ENCODE assay signal across 13 mouse cellular contexts in the genomic region with DNA sequence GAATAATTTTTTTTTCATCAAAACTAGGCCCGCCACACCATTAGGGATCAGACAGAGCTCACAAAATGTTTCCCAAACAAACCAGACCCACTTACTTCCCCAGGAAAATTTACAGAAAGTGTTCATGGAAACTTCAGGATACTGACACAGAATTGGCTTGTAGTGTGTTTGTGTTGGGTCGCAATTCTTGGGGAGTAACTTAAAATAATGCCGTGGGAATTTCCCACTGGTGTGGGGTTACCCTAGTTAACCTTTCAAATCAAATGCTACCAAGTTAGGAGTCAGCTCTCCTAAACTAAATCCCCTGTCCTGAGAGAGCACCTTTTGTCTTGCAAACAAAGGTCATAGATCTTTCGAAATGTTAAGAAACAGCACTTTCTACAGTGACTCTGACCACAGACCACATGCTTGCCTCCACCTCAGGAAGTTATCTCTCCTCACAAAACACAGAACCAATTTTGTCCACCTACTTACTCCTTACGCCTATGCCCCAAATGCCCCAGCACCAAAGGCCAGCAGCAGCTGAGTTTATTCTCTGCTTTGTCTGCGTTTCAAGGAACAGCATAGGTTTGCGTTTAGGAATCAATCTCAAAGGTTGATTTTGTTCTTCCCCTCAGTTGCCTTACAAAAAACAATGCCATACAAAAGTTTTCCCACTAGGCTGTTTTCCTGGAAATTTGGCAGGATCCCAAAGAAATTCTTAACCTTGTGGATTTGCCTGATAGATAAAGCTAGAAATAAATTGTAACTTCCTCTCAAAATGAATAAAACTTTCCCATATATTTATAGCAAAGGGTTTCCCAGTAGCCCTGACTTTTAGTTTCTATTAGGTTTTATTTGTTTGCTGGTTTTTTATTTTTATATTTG. TPM values are rescaled to one million over a fixed set of nuclear protein-coding genes. Genes with fewer than 3 reads are reported as not detected.
A peak's percentile ranks its signal among the peaks of the same experiment; 100 is the strongest.
DNase-seq lines count a peak whose midpoint lies in the region; ATAC-seq lines count a peak whose summit lies in the region.
"Had no signal": no experiment of that assay in that cellular context is flagged by ENCODE, and none has a peak within 500 bp of the region (broad histone marks: within the 10 kb centered on the region; RNA-seq: fewer than 3 reads in every experiment).

No protein-coding gene starts in this region.

- no peak overlapping the region for H3K4me3 ChIP-seq in hindbrain, embryonic 14.5 days (replicated peaks; ENCODE audit: low read length)
- H3K4me3 ChIP-seq in hindbrain, embryonic 12.5 days, result no peak overlapping the region
- no peak overlapping the region for H3K4me3 ChIP-seq in heart, embryonic 15.5 days
- H3K4me3 ChIP-seq in stomach, embryonic 15.5 days (replicated peaks), result no peak overlapping the region

- H3K4me1 ChIP-seq in hindbrain, embryonic 14.5 days (replicated peaks; ENCODE audit: control insufficient read depth, insufficient read depth, low read length), result no peaks in the 10 kb centered on the region
- H3K4me1 ChIP-seq in hindbrain, embryonic 12.5 days, result 0 out of 2 replicates have a peak, but pooled peaks cover 4% of the 10 kb centered on the region
- H3K4me1 ChIP-seq in heart, embryonic 15.5 days (replicated peaks), result peaks cover 6% of the 10 kb centered on the region
- H3K4me1 ChIP-seq in stomach, embryonic 15.5 days, result no peaks in the 10 kb centered on the region

- H3K27me3 ChIP-seq in hindbrain, embryonic 14.5 days (ENCODE audit: control insufficient read depth, insufficient read depth, low read length), result no peaks in the 10 kb centered on the region
- no peaks in the 10 kb centered on the region for H3K27me3 ChIP-seq in hindbrain, embryonic 12.5 days
- H3K27me3 ChIP-seq in heart, embryonic 15.5 days, result no peaks in the 10 kb centered on the region
- H3K27me3 ChIP-seq in stomach, embryonic 15.5 days (replicated peaks), result no peaks in the 10 kb centered on the region
- H3K27me3 ChIP-seq: CH12.LX had no signal

- DNase-seq in hindbrain, embryonic 14.5 days (ENCODE audit: low spot score), result no peak
- peak; percentile 30 for DNase-seq in lung, postnatal 25 days (ENCODE audit: low spot score)
- DNase-seq in lung, postnatal 36 days, result no peak
- DNase-seq in MN1 (ENCODE audit: low spot score), result no peak
- no peak for DNase-seq in adrenal gland, adult 18-20 months (ENCODE audit: low spot score in 2 of 2)
- DNase-seq: adrenal gland, adult 2 months; cerebellum, adult 9-10 months; midbrain, embryonic 14.5 days; thymus, adult 2 months had no signal

- H3K27ac ChIP-seq in hindbrain, embryonic 14.5 days, result 0 out of 2 replicates have a peak overlapping the region, but pooled peaks have one; percentile 62
- no peak overlapping the region for H3K27ac ChIP-seq in hindbrain, embryonic 12.5 days
- peak overlapping the region; percentile 84 for H3K27ac ChIP-seq in heart, embryonic 15.5 days
- H3K27ac ChIP-seq in stomach, embryonic 15.5 days, result peak overlapping the region; percentile 54

- no peaks in the 10 kb centered on the region for H3K36me3 ChIP-seq in hindbrain, embryonic 14.5 days (replicated peaks; ENCODE audit: control insufficient read depth, insufficient read depth)
- no peaks in the 10 kb centered on the region for H3K36me3 ChIP-seq in hindbrain, embryonic 12.5 days
- peaks cover under 1% of the 10 kb centered on the region; the same call in 1 of the 2 replicates for H3K36me3 ChIP-seq in heart, embryonic 15.5 days
- H3K36me3 ChIP-seq in stomach, embryonic 15.5 days, result no peaks in the 10 kb centered on the region

- H3K9me3 ChIP-seq in hindbrain, embryonic 14.5 days (ENCODE audit: control insufficient read depth, low read length), result no peaks in the 10 kb centered on the region
- H3K9me3 ChIP-seq in hindbrain, embryonic 12.5 days (replicated peaks), result no peaks in the 10 kb centered on the region
- no peaks in the 10 kb centered on the region for H3K9me3 ChIP-seq in heart, embryonic 15.5 days (replicated peaks)
- H3K9me3 ChIP-seq in stomach, embryonic 15.5 days, result no peaks in the 10 kb centered on the region

- no peak overlapping the region for H3K9ac ChIP-seq in hindbrain, embryonic 14.5 days
- no peak overlapping the region for H3K9ac ChIP-seq in hindbrain, embryonic 12.5 days
- H3K9ac ChIP-seq in heart, embryonic 15.5 days, result no peak overlapping the region
- no peak overlapping the region for H3K9ac ChIP-seq in stomach, embryonic 15.5 days

- 38% methylated on average over 7 of the region's 7 CpGs for WGBS in hindbrain, embryonic 14.5 days
- WGBS in hindbrain, embryonic 12.5 days, result 45% methylated on average over 7 of the region's 7 CpGs
- WGBS in heart, embryonic 15.5 days, result 39% methylated on average over 7 of the region's 7 CpGs
- 48% methylated on average over 7 of the region's 7 CpGs for WGBS in stomach, embryonic 15.5 days

- ATAC-seq in hindbrain, embryonic 14.5 days (ENCODE audit: low FRiP score), result no peak
- ATAC-seq in hindbrain, embryonic 12.5 days (ENCODE audit: low FRiP score), result no peak
- no peak for ATAC-seq in heart, embryonic 15.5 days (replicated peaks; ENCODE audit: insufficient number of reproducible peaks, insufficient read depth, low FRiP score, low read depth)
- no peak for ATAC-seq in stomach, embryonic 15.5 days (ENCODE audit: insufficient read depth, low FRiP score, low read depth)

- no peak overlapping the region for H3K4me2 ChIP-seq in hindbrain, embryonic 14.5 days (replicated peaks)
- no peak overlapping the region for H3K4me2 ChIP-seq in hindbrain, embryonic 12.5 days (replicated peaks)
- H3K4me2 ChIP-seq in heart, embryonic 15.5 days, result no peak overlapping the region
- H3K4me2 ChIP-seq in stomach, embryonic 15.5 days, result no peak overlapping the region

RNA-seq across cellular contexts. Expression of a gene that starts 13.7 kb away (rescaled TPM):
- polyA plus RNA-seq in hindbrain, embryonic 14.5 days (2014; fragmentation: Nextera tagmentation; extraction: Ambion mirVana), result 30.8 and 38.6 TPM in 2 replicates
- 23.3 and 24.6 TPM in 2 replicates for polyA plus RNA-seq in hindbrain, embryonic 12.5 days (2016; fragmentation: Nextera tagmentation; extraction: Ambion mirVana)
- polyA plus RNA-seq in heart, embryonic 15.5 days (2015; fragmentation: Nextera tagmentation; extraction: Ambion mirVana), result 297 and 303 TPM in 2 replicates
- 56.8 and 63.4 TPM in 2 replicates for polyA plus RNA-seq in stomach, embryonic 15.5 days (2015; fragmentation: Nextera tagmentation; extraction: Ambion mirVana)
- 10 to 100 TPM; 51.2 to 97.8 TPM for total RNA-seq in adrenal gland, adult 18-20 months (2021)
- total RNA-seq: CH12.LX had no signal
